Mouse (Mus musculus) adrenal gland, postnatal 25 days (tissue): Measurements from ENCODE around the gene Ptpra. TPM values are rescaled to one million over a fixed set of nuclear protein-coding genes. Genes with fewer than 3 reads are reported as not detected.
A peak's percentile ranks its signal among the peaks of the same experiment; 100 is the strongest.

ENCODE experiments used
- DNase-seq: peaks from one replicate; pipeline ENCODE4 v3.0.0; 2021; ENCODE audit warnings: mixed read lengths
- total RNA-seq: library from RNA; stranded (reverse); gene quantifications from 2 replicates; pipeline ENCODE4 v1.2.3, GENCODE M21; 2021

Ptpra gene
- total RNA-seq, 1 experiment from 2014 or later = 144 TPM

DNA sequence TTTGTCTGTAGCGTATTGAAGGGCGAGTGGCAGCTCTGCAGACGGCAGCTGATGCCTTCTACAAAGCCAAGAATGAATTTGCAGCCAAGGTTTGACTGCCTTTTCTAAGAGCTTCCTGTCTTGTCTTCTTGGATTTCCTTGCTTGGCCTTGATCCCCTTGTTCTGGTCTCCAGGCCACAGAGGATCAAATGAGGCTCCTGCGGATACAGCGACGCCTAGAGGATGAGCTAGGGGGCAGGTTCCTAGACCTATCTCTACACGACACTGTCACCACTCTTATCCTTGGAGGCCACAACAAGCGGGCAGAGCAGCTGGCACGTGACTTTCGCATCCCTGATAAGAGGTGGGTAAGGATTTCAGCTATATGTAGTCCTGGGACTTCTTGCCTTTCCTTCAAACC is 7.9 kb upstream of the Ptpra start:
- no peak for DNase-seq

DNA sequence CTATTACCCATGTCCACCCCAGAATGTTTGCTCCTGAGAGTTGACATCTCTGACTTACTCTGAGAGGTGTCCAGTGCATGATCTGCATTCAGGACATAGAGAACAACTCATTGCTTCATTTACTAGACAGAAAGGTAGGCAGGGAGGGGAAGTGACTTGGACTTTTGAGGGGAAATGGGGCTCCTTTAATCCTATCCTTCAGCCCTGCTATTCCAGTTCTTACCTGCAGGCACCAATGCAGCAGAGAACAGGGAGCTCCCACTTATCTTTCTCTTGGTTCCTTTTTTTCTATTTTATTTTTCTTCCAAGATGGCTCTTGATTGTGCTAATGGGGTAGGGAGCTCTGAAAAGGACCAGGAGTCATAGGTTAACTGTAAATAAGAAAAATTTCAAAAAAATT is 1.6 kb upstream of the Ptpra start:
- no peak for DNase-seq

DNA sequence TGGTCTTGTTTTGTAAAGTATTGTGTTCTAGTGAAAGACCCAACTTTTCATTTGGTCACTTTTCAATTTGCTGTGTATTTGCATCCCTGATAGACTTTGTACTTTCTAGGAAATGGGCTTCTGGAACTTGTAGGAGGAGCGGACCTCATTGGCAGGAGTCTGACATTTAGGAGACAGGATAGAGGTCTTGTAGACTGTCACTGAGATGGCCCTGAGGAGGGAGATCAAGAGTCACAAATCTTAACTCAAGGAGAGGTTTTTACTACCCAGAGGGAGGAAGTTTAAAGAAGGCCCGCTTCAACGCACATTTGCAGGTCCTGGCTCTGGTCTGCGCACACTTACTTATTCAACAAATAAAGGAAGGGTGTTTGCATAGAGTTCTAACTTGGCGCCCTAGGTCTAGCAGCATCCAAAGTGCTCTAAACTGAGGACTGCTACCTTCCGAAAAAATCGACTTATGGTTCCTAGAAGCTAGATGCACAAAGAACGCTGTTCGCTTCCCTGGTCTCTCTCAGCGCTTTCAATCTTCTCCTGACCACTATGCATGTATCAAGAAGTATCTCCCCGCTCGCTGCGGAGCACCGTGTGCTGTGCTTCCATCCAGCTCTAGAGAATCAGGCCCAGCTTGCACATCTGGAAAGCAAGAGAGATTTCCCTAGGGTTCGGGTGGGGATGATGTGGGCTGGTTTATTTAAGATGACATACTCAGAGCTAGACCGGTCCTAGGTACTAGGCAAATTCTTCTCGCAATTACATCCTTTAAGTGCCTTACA is 871 bp upstream of the Ptpra start:
- DNase-seq = no peak

DNA sequence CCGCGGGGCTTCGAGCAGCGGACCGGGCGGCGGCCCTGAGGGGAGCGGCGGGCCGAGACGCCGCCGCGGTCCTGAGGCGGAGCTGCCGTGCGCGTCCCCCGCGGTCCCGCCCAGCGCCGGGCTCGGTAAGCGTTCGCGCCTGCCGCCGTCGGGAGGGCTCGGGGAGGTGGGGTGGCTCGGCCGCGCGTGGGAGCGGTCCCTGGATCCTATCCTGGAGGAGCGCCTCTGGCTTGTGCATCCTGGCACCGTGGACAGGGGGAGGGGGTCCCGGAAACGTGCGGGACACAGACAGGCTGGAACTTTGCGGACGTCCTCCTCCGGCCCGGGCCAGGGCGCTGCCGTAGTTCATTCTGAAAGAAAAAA is 337 bp downstream of the Ptpra start:
- DNase-seq = peak; percentile 81

DNA sequence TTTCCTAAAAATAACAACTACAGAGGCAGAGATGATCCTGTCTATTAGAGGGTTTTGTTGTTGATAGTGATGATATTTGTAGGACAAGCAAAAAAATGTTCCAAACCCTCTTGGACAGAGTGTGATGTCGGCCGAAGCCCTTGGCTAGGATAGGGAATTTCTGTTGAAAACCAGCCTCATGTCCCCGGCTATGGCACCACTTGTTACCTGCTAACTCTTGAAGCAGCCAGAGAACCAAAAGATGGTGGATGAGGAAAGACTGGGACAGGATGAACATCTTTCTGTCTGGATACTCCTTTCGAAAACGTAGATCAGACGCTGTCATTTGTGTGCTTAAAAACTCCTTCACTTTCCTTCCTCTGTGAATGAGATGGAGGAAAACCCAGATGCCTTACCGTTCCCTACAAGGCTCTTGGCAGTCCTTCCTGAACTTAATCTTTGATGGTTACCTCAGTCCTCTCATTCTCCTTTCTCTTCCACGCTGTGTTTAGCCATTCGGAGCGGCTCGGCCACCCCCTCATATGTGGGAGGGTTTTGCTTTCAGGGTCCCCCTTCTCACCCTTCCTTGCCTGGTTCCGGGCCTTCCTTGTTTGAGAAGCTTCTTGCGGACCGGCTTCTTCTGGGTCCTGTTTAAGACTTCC is 1.1 kb downstream of the Ptpra start:
- no peak for DNase-seq

DNA sequence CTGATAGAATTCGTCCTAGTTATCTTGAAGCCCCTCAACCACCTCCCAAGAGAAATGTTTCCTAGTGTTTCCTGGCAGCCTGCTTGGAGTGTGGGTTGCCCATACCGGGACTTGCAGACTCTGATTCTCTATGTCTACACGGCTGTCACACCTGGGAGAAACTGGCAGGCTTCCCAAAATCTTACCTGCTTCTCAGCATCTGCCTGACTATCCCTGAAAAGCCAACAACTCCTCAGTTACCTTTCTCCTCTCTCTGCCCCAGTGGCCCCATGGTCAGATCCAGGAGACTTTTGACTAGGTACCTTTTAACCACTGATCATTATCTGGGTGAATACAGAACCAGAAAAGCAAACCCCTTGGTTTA is 1.6 kb downstream of the Ptpra start:
- DNase-seq = no peak

DNA sequence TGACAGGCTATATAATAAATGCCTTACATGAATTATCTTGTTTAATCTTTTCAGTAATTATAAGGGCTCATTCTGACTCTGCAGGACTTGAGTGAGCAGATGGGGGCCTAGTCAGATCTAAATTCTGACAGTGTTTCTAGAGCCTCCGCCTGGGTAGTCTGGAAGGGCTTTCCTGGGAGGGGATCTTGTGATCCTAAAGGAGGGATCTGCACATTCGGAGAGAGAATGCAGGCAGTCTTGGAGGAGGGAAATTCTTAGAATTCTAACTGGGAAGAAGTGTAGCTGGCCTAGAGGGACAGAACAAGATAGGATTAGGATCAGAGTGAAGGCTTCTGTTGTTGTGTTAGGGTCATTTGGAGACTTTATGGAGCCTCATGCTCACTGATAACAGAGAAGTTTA is 2.2 kb downstream of the Ptpra start:
- DNase-seq = no peak

DNA sequence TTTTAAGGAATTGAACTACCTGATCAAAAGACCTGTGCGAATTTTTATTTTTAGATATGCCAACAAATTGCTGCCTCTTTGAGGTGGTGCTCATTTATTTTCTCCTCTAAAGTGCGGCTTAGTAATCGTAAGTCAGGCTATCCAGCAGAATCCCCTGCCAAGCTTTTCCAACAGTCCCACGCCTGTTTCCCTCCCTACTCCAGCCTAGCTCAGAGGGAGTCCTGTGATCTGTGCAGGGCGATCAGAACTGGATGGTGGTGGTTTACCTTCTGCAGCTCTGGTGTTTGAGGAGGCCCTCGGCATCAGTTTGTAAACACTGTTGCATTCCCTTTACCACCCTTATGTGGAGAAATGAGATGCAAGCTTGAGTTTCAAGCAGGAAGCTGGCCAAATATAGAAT is 3.3 kb downstream of the Ptpra start:
- DNase-seq = no peak

DNA sequence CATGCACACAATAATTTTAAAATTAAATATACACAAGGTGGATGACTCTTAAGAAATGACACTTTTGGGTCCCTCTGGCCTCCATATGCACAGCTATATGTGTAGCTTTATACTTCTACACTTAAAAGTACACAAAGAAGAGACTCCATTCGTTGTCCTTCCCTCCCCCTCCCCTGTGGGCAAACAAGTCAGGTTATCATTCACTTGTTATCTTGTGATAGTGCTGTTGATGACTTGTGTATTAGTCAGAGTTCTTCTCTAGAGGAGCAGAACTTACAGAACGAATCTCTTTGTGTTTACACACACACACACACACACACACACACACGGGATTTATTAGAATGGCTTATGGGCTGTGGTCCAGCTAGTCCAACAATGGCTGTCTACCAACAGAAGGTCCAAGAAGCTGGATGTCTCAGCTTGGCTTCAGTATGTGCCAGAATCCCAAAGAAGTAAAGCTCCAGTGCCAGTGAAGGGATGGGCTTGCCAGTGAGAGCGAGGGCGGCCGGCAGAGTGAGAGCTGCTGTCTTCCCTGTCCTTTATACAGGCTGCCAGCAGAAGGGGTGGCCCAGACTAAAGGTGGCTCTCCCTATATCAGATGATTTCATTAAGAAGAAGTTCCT is 4.8 kb downstream of the Ptpra start:
- DNase-seq = peak; percentile 23

DNA sequence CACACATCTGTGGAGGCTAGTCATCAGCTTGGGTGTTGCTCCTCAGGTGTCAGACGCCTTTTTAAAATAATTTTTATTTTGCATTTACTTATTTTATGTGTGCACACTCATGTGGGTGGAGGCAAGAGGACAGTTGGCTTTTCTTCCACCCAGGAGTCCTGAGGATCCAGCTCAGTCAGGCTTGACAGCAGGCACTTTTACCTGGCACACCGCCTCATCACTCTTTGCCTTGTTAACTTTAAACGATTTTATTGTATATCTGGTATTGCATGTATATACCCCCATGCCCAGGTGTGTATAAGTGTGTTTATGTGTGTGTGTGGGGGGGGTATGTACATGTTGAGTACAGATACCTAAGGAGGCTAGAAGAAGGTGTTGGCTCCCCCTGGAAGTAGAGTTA is 7.8 kb downstream of the Ptpra start:
- no peak for DNase-seq

DNA sequence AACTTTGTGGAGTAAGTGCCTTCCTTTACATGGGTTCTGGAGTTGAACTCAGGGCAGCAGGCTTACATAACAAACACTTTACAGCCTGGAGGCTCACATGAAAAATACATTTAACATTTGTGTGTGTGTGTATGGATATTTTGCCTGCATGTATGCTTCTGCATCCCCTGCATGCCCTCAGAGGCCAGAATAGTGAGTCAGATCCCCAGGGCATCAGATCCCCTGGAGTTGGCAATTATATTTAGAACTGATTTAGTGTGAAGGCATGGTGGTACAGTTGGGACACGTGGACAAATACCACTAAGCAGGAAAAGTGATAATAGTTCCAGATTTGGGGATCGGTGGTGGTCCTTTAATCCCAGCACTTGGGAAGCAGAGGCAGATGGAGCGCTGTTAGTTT is 9.5 kb downstream of the Ptpra start:
- no peak for DNase-seq

DNA sequence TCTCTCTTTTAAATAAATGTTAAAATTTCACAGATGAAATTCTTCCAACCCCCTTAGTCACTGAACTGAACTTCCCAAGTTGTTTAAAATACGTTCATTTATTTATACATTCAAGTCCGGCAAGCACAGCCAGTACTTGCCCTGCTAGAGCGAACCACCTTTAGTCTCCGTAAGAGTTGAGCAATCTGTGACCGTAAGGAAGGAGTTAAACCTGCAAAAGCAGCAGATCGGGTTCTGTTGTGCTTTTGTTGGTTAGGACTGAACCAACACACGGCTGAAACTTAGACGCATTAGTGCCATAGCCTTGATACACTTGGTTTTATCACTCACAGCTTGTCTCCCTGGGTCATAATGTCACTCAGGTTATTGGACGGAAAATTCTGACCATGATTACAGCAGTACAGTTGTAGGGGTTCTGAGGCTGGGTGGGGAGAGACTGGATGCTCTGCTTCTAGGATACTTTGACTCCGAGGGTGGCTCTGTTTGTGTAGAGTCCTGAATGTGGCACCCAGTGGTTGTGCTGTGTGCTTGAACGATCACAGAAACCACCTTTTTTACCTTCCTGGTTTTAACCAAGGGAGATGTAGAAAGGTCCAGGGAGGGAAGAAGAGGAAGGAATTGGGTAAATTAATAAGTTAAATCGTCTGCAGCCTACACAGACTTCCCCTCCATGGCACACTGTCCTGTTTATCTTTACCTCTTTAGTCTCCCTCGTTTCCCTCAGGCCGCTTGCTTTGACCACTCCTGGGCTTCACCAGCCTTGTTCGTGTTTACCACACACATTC is 11.4 kb downstream of the Ptpra start:
- DNase-seq = no peak

DNA sequence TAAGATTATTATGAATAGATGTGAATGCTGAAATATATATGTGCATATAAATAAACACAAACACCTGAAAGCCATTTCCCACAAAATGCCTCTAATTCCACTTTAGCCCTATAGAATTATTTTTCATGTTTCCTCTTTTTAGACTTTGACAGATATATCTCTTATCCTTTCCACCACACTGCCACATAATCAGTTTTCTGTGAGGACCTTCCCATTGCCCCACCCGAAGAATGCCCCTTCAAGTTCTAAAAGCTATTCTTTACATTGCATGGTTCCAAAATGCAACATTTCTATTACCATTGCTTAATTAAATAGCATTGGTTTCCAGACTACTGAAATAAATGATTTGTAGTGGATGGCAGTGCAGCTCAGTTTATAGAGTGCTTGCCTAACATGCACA is 16.4 kb downstream of the Ptpra start:
- DNase-seq = no peak

DNA sequence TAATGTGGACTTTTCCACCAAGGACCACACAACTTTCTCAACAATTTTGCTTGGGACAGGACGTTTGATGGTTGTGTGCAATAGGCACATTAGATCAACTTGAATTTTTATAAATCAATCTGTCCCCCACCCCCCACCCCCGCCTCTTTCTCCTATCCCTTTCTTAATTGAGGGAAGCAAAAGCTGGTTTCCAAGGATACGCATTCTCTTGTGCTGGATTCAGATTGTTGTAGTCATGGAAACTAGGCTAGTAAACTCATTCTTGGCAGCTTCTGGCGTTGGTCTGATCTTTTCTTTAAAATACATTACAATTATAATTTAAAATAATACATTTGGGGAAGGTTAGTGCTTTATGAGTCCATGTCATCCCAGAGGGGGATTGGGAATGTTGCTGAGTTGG is 19.3 kb downstream of the Ptpra start:
- no peak for DNase-seq

DNA sequence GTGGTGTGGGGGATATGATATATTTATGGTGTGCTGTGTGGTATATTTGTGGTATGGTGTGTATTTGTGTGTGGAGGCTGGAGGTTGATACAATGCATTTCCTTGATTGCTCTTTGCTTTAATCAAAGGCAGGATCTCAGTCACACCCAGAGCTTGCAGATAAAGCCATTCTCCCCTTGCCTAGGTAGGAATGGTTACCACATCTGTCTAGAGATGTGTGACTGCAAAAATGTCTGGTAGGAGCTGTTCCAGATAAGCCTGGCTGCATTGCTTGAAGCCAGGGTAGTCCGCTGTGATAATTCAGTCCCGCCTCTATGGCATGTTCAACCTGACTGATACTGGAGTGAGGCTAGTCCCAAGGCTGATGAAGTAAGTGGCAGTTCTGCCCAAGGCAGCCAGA is 19.9 kb downstream of the Ptpra start:
- DNase-seq = no peak

DNA sequence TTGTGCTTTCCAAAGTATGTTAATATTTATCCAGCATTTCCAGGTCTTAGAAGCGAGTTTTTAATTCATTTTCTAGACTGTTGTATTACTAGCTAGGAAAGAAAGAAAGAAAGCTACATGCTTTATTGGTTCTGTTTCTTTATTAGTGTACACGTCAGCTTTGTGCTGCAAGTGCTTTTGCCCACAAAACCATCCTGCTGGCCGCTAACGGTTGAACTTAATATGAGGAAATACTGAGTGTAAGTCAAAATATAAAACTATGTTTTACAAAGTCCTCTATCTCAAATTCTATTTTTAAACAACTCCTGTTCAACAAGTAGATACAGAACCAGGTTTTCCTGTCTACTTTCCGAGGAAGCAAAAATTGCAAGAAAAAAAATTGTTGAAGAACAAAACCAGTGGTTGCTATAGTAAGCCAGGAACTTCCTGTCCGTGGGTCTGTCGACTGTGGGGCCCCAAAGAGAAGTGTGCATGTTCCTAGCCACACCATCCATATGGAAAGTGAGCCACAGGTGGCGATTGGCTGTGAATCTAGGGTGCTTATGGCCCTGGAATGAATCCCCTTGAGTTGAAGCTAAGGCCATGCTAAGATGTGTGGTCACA is 22.9 kb downstream of the Ptpra start:
- DNase-seq = no peak

DNA sequence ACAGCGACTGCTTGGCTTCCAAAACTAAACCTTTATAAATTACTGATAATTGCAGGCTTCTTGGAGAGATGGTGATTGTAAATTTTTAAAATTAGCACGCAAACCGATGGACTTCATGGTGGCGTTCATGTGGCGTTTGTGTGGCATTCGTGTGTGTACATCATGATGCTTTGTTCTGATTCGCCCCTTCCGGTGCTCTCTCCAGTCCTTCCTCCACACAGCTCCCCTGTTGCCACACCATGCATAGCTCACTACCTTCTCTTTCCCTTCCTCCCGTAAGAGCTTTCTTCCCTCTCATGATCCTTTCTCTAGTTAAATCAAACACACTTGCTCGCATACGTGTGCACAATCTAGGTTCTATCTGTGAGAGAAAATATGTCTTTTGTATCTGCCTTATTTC is 25.7 kb downstream of the Ptpra start:
- no peak for DNase-seq

DNA sequence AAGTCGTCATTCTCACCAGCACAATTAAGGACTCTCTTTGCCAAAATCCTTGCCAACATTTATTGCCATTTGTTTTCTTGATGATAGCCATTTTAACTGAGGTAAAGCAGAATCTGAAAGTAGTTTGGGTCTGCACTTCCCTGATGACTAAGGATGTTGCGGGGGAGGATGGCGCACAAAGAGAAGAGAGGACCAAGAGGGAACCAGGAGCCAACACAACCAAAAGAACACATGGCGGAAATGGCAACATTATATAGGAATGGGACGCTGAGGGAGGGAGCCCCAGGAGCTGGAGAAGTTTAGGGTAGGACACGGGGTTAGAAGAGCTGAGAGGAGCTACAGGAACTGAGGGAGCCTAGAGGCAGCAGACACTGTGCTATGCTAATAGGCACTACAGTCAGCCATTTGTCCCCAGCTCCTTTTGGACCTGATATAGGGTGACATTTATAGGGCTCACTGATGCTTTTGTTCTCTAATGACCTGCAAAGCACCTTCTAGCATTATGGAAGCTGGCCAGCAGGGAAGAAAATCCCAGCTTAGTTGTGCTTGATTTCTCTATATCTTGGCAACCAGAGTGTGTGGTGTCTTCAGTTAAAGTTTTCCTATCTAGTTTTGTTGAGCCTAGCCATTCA is 26.7 kb downstream of the Ptpra start:
- no peak for DNase-seq

DNA sequence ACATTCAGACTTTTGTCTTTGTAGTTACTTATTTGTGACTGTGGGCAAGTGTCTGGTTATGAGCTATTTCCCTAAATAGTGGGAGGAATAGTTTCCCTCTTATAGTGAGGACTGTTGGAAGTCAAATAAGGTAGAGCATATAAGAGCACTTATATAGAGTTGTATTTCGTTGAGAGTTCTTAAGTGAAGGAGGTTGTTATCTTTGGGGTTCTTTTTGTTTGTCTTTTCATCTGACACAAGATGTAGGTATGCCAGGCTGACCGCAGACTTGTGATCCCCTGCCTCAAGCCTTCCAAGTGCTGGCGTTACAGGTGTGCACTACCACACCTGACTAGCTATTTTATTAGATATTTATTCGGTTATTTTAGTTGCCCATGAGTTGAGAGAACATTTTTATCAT is 32.1 kb downstream of the Ptpra start:
- no peak for DNase-seq

DNA sequence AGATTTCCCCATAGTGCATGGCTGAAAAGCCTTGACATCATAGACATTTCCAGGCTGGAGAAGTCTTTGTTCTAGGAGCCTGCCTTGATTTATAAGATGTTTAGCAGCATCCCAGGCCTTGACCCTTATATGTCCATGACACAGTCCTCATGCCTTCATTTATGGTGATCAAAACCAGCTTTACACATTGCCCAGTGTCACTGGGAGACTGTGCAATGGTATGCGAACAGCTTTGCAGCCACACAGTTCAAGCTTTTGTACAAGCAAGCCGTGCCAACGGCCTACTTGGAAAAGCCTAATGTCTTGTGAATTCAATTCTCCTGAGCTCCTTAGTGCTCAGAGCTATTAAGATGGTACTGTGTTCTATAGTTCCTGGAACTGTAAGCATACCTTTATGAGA is 32.6 kb downstream of the Ptpra start:
- peak; percentile 14 for DNase-seq

DNA sequence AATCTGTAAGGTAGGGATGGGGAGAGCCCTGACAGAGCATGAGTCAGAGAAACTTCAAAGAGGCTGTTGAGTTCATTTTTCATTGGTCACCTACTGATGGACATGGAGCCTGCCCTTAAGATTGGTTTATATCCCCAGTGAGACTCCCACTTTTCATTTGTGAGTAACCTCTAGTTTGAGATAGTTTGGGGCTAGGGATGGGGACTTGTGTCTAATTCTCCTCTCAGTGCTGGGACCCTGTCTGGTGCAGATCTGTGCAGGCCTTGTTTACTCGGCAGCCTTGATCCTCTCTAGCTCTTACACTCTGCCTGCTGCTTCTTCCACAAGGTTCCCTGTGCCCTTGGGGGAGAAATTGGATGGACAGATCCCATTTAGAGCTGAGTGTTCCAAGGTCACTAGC is 34.1 kb downstream of the Ptpra start:
- DNase-seq = no peak

DNA sequence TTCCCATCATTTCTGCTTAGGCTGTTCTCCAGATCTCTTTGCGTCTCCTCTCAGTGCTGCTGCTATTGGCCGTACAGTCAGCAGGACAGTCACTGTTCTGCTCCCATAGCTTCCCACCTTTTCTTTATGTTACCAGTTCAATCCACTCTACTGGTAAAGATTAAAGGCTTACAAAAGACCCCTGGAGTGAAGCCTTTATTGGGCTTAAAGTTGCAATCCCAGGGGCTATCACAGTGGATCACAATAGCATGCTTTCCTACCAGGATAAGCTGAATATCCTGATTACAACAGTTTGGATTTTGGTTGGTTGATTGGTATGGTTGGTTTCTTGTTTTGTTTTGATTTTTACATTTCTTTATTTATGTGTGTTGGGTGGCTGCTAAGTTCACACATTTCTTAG is 37.9 kb downstream of the Ptpra start:
- DNase-seq = no peak
